Mouse (Mus musculus) small intestine, adult 2 months (tissue): ENCODE measurements around the gene Dlx2.

ENCODE experiments used
- CTCF ChIP-seq: fragments of 200-500 bp; IDR thresholded peaks from 2 replicates; pipeline ENCODE4 v1.5.1; 2012; ENCODE audit warnings: low read depth, mild to moderate bottlenecking, control low read depth, inconsistent platforms, low read length, moderate library complexity, mixed read lengths; ENCODE audit not compliant: insufficient replicate concordance, insufficient read length; ENCODE audit errors: extremely low read depth
- POLR2A ChIP-seq: fragments of 200-500 bp; IDR thresholded peaks from 2 replicates; pipeline ENCODE4 v1.6.1; 2012; ENCODE audit warnings: low read depth, mild to moderate bottlenecking, control low read depth, inconsistent platforms, low read length, moderate library complexity

DNA sequence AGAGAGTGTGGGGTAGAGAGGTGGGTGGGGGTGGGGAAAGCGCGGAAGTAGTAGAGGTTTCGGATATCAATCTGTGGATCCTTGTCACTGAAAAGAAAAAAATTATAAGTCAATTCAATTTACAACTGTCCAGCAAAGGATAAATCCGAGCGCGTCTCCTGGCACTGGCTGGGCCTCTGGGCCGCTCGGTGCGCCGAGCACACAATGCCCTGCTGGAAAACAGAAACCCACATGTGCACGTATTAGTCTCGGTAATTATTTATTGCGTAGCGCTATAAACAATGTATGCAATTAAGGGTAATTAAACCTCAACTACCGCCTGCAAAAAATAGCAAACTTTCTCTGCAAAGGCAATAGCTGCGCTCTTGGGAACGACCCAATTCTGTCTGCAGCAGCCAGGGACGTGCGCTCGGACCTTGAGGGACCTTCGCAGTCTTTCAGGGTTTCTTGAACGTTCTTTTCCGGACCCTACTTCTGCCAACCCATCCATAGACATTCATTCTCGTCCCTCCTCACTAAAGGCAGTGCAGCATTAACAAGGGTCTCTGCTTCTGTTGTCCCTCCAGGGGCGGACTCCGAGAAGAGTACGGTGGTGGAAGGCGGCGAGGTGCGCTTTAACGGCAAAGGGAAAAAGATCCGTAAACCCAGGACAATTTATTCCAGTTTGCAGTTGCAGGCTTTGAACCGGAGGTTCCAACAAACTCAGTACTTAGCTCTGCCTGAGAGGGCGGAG is 16.0 kb downstream of the Dlx2 start:
- TF ChIP-seq CTCF = no peak
- no peak for TF ChIP-seq POLR2A
